Comparison of ENCODE assay signal across 23 mouse cellular contexts in genomic region chr19:45459931-45460665, GRCm38 (mm10).
A peak's percentile ranks its signal among the peaks of the same experiment; 100 is the strongest.
DNase-seq lines count a peak whose midpoint lies in the region; ATAC-seq and TF ChIP-seq lines count a peak whose summit lies in the region.
"Had no signal": no experiment of that assay in that cellular context is flagged by ENCODE, and none has a peak within 500 bp of the region (broad histone marks: within the 10 kb centered on the region; RNA-seq: fewer than 3 reads in every experiment).

No protein-coding gene starts in this region.

- 32% methylated on average over 9 of the region's 9 CpGs for whole genome bisulfite sequencing in hindbrain, embryonic 15.5 days
- WGBS in hindbrain, embryonic 11.5 days = 37% methylated on average over 9 of the region's 9 CpGs
- WGBS in thymus, adult 2 months = 80% methylated on average over 9 of the region's 9 CpGs

- H3K4me1 ChIP-seq in hindbrain, embryonic 15.5 days (replicated peaks) = peaks cover 19% of the 10 kb centered on the region
- peaks cover 8% of the 10 kb centered on the region for H3K4me1 ChIP-seq in hindbrain, embryonic 11.5 days (replicated peaks; ENCODE audit: control insufficient read depth, insufficient read depth, low read length)
- H3K4me1 ChIP-seq in thymus, adult 2 months (replicated peaks; ENCODE audit: control insufficient read depth, insufficient read depth, low read length) = peaks cover 11% of the 10 kb centered on the region

- H3K4me3 ChIP-seq in hindbrain, embryonic 15.5 days = no peak overlapping the region
- H3K4me3 ChIP-seq in hindbrain, embryonic 11.5 days (ENCODE audit: low read depth, low read length) = no peak overlapping the region
- H3K4me3 ChIP-seq in thymus, adult 2 months (ENCODE audit: control insufficient read depth, insufficient read depth, low read length) = no peak overlapping the region
- H3K4me3 ChIP-seq: embryonic facial prominence, embryonic 10.5 days; gastrocnemius, adult 2 months; liver, embryonic 15.5 days; stomach, embryonic 15.5 days had no signal

- H3K9me3 ChIP-seq in hindbrain, embryonic 15.5 days = no peaks in the 10 kb centered on the region
- no peaks in the 10 kb centered on the region for H3K9me3 ChIP-seq in hindbrain, embryonic 11.5 days (ENCODE audit: control insufficient read depth, low read length)
- H3K9me3 ChIP-seq: embryonic facial prominence, embryonic 10.5 days; liver, embryonic 15.5 days; stomach, embryonic 15.5 days had no signal

- no peak for TF ChIP-seq POLR2A in thymus, adult 2 months (IDR thresholded peaks at IDR 0.05; ENCODE audit: control insufficient read depth, extremely low read depth, insufficient read depth, low read length, poor library complexity)

- no peaks in the 10 kb centered on the region for H3K36me3 ChIP-seq in hindbrain, embryonic 15.5 days
- no peaks in the 10 kb centered on the region for H3K36me3 ChIP-seq in hindbrain, embryonic 11.5 days (ENCODE audit: control insufficient read depth, insufficient read depth, low read length)
- H3K36me3 ChIP-seq in thymus, adult 2 months (ENCODE audit: control insufficient read depth, insufficient read depth, low read length) = no peaks in the 10 kb centered on the region
- H3K36me3 ChIP-seq: stomach, embryonic 15.5 days had no signal

- DNase-seq in embryo, embryonic 10.5 days (ENCODE audit: low spot score) = peak; percentile 41
- DNase-seq in embryo, embryonic 11 days = no peak
- no peak for DNase-seq in hindbrain, embryonic 11.5 days (ENCODE audit: low spot score)
- DNase-seq in thymus, adult 2 months = no peak
- no peak for DNase-seq in thymus, postnatal 14 days
- no peak for DNase-seq in urinary bladder, postnatal 4 days (ENCODE audit: low spot score in 2 of 2)
- no peak for DNase-seq in lung, postnatal 4 days
- DNase-seq: adrenal gland, postnatal 10 days; cerebellum, adult 11-12 months; cerebellum, postnatal 14 days; forebrain, postnatal 0 days; gastrocnemius, adult 2 months; heart, adult 18-20 months; heart, postnatal 4 days; kidney, adult 18-20 months; kidney, postnatal 10 days had no signal

- H3K27me3 ChIP-seq in hindbrain, embryonic 15.5 days = no peaks in the 10 kb centered on the region
- H3K27me3 ChIP-seq in hindbrain, embryonic 11.5 days (ENCODE audit: control insufficient read depth, insufficient read depth, low read length) = peaks cover 8% of the 10 kb centered on the region
- H3K27me3 ChIP-seq in thymus, adult 2 months (ENCODE audit: control insufficient read depth, insufficient read depth, low read length) = no peaks in the 10 kb centered on the region
- H3K27me3 ChIP-seq: liver, embryonic 15.5 days; stomach, embryonic 15.5 days had no signal

- no peak overlapping the region for H3K9ac ChIP-seq in hindbrain, embryonic 15.5 days
- H3K9ac ChIP-seq in hindbrain, embryonic 11.5 days (ENCODE audit: low read depth, low read length) = no peak overlapping the region
- H3K9ac ChIP-seq: forebrain, postnatal 0 days; liver, embryonic 15.5 days; stomach, embryonic 15.5 days had no signal

- 0 out of 2 replicates have a peak overlapping the region, but pooled peaks have one; percentile 32 for H3K27ac ChIP-seq in hindbrain, embryonic 15.5 days (replicated peaks)
- no peak overlapping the region for H3K27ac ChIP-seq in hindbrain, embryonic 11.5 days (ENCODE audit: low read depth, low read length)
- peak overlapping the region; percentile 85 for H3K27ac ChIP-seq in thymus, adult 2 months (ENCODE audit: control insufficient read depth, insufficient read depth, low read length)
- H3K27ac ChIP-seq: embryonic facial prominence, embryonic 10.5 days; gastrocnemius, adult 2 months; liver, embryonic 15.5 days; stomach, embryonic 15.5 days had no signal

- H3K4me2 ChIP-seq in hindbrain, embryonic 15.5 days = no peak overlapping the region
- no peak overlapping the region for H3K4me2 ChIP-seq in hindbrain, embryonic 11.5 days (replicated peaks; ENCODE audit: low read depth, low read length)
- H3K4me2 ChIP-seq: liver, embryonic 15.5 days; stomach, embryonic 15.5 days had no signal

- ATAC-seq in hindbrain, embryonic 15.5 days (ENCODE audit: low FRiP score, low read depth) = no peak
- ATAC-seq in hindbrain, embryonic 11.5 days (ENCODE audit: low FRiP score) = no peak
- ATAC-seq: activated CD4-positive, CD25-positive, alpha-beta regulatory T cell, adult 4 months; CD4-positive, CD25-positive, alpha-beta regulatory T cell, adult 4 months; forebrain, postnatal 0 days; lung, postnatal 0 days had no signal

- TF ChIP-seq CTCF in thymus, adult 2 months (IDR thresholded peaks at IDR 0.05; ENCODE audit: borderline replicate concordance, control insufficient read depth, extremely low read depth, insufficient read depth, low read length, poor library complexity) = no peak
